10 mouse cellular contexts compared by ENCODE assay signal in the genomic region with DNA sequence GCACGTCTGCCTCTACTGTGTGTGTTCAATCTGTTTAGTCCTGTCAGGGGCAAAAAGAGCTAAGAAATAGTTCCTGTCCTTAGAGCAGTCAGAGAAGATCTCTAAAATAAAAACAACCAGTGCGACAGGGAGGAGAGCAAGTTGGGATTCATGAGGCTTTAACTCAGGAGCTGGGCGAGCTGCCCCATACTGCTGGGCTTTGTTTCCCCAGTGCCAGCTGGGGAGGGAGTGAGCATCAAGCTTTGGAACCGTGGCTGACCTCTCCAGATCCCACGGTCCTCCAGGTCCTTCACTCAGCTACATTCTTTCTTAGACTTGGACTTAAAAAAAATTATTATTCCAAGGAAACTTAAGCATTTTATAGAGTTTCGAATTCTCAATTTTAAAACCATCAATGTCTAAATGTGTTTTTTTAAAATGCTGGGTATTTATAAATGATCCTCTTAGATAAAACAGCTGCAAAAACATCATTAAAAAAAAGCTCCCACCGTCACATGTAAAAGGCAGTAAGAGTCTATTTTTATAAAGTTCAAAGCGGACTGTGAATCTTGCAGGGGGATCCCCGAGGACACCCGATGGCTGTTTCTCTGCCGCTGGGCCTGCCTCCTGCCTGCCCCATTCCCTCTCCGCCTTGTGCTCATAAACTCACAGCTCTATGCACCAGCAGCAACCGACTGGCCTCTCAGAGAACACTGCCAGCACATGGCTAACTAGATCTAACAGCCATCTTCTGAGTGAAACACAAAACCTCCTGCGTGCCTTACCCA.
DNase-seq lines count a peak whose midpoint lies in the region; ATAC-seq and TF ChIP-seq lines count a peak whose summit lies in the region.
"Had no signal": no experiment of that assay in that cellular context is flagged by ENCODE, and none has a peak within 500 bp of the region (broad histone marks: within the 10 kb centered on the region; RNA-seq: fewer than 3 reads in every experiment).

No protein-coding gene starts in this region.

- no peak overlapping the region for H3K27ac ChIP-seq in neural tube, embryonic 11.5 days (ENCODE audit: low read depth, low read length)
- no peak overlapping the region for H3K27ac ChIP-seq in neural tube, embryonic 15.5 days (replicated peaks)
- no peak overlapping the region for H3K27ac ChIP-seq in heart, adult 2 months
- H3K27ac ChIP-seq: stomach, embryonic 15.5 days had no signal

- H3K36me3 ChIP-seq in neural tube, embryonic 11.5 days (ENCODE audit: control insufficient read depth, insufficient read depth, low read length) = no peaks in the 10 kb centered on the region
- H3K36me3 ChIP-seq in neural tube, embryonic 15.5 days = no peaks in the 10 kb centered on the region
- H3K36me3 ChIP-seq in heart, adult 2 months (ENCODE audit: control insufficient read depth, insufficient read depth, low read length) = no peaks in the 10 kb centered on the region
- H3K36me3 ChIP-seq: stomach, embryonic 15.5 days had no signal

- TF ChIP-seq CTCF in heart, adult 2 months (IDR thresholded peaks at IDR 0.05) = no peak

- no peak overlapping the region for H3K9ac ChIP-seq in neural tube, embryonic 11.5 days (ENCODE audit: low read length)
- H3K9ac ChIP-seq in neural tube, embryonic 15.5 days (replicated peaks) = no peak overlapping the region
- no peak overlapping the region for H3K9ac ChIP-seq in heart, adult 2 months (ENCODE audit: low read depth, low read length)
- H3K9ac ChIP-seq: stomach, embryonic 15.5 days had no signal

- H3K79me2 ChIP-seq in heart, adult 2 months (replicated peaks; ENCODE audit: control insufficient read depth, insufficient read depth, low read length) = no peaks in the 10 kb centered on the region

- H3K4me2 ChIP-seq in neural tube, embryonic 11.5 days (ENCODE audit: low read depth) = no peak overlapping the region
- no peak overlapping the region for H3K4me2 ChIP-seq in neural tube, embryonic 15.5 days
- H3K4me2 ChIP-seq: stomach, embryonic 15.5 days had no signal

- no peaks in the 10 kb centered on the region for H3K4me1 ChIP-seq in neural tube, embryonic 11.5 days (ENCODE audit: control insufficient read depth, insufficient read depth, low read length)
- H3K4me1 ChIP-seq in neural tube, embryonic 15.5 days = peaks cover 8% of the 10 kb centered on the region; the same call in 1 of the 2 replicates
- no peaks in the 10 kb centered on the region for H3K4me1 ChIP-seq in heart, adult 2 months (ENCODE audit: control insufficient read depth, insufficient read depth, low read length)
- H3K4me1 ChIP-seq: stomach, embryonic 15.5 days had no signal

- no peak for ATAC-seq in neural tube, embryonic 11.5 days (ENCODE audit: insufficient read depth, low FRiP score, low TSS enrichment)
- no peak for ATAC-seq in neural tube, embryonic 15.5 days (ENCODE audit: low FRiP score)

- DNase-seq in gastrocnemius, adult 18-20 months (ENCODE audit: low spot score) = peak; percentile 19
- no peak for DNase-seq in gastrocnemius, postnatal 4 days (ENCODE audit: low spot score in 2 of 2)
- DNase-seq in neural tube, embryonic 11.5 days (ENCODE audit: low spot score) = peak; percentile 26
- peak; percentile 10 for DNase-seq in gastrocnemius, postnatal 25 days
- DNase-seq in right cerebral cortex, postnatal 25 days = no peak
- DNase-seq in heart, adult 2 months = no peak
- DNase-seq: heart, postnatal 14 days; lung, adult 18-20 months had no signal

- no peak overlapping the region for H3K4me3 ChIP-seq in neural tube, embryonic 11.5 days (ENCODE audit: low read depth, low read length)
- no peak overlapping the region for H3K4me3 ChIP-seq in neural tube, embryonic 15.5 days (replicated peaks)
- H3K4me3 ChIP-seq in heart, adult 2 months = no peak overlapping the region
- H3K4me3 ChIP-seq: stomach, embryonic 15.5 days had no signal

- intact Hi-C loops in heart, adult 2 months (cut with DNase I) = no loop called here

- 28% methylated on average over 14 of the region's 14 CpGs for WGBS in neural tube, embryonic 11.5 days
- 25% methylated on average over 14 of the region's 14 CpGs for WGBS in neural tube, embryonic 15.5 days
- 55% methylated on average over 14 of the region's 14 CpGs for WGBS in heart, adult 2 months

- no peaks in the 10 kb centered on the region for H3K9me3 ChIP-seq in neural tube, embryonic 11.5 days (ENCODE audit: control insufficient read depth, low read length)
- H3K9me3 ChIP-seq in neural tube, embryonic 15.5 days (replicated peaks) = no peaks in the 10 kb centered on the region
- H3K9me3 ChIP-seq: stomach, embryonic 15.5 days had no signal

- TF ChIP-seq POLR2A in heart, adult 2 months (IDR thresholded peaks at IDR 0.05; ENCODE audit: insufficient read depth, low read depth, low read length) = no peak

- TF ChIP-seq EP300 in heart, adult 2 months (IDR thresholded peaks at IDR 0.05; ENCODE audit: insufficient read depth, low read depth, low read length) = no peak

- no peaks in the 10 kb centered on the region for H3K27me3 ChIP-seq in neural tube, embryonic 11.5 days (ENCODE audit: control insufficient read depth, insufficient read depth, low read length)
- H3K27me3 ChIP-seq in neural tube, embryonic 15.5 days (replicated peaks) = no peaks in the 10 kb centered on the region
- no peaks in the 10 kb centered on the region for H3K27me3 ChIP-seq in heart, adult 2 months (ENCODE audit: control insufficient read depth, insufficient read depth, low read length)
- H3K27me3 ChIP-seq: stomach, embryonic 15.5 days had no signal

Comparison
In these comparisons a context has a peak if more than half of its experiments do, and no peak if none do; other contexts are left out.
1. DNase-seq: peak in gastrocnemius, adult 18-20 months (single experiment), neural tube, embryonic 11.5 days (single experiment) and gastrocnemius, postnatal 25 days (single experiment); none in gastrocnemius, postnatal 4 days (0 of 2), right cerebral cortex, postnatal 25 days (single experiment) and heart, adult 2 months (0 of 2).